Mouse (Mus musculus): ENCODE results near the gene Tnfrsf1a.
"Not testable (repeated sequence)": the region's sequence is repeated elsewhere in the genome, so short reads cannot be mapped to it uniquely, and the experiment has no call there.

The Tnfrsf1a gene

DNA sequence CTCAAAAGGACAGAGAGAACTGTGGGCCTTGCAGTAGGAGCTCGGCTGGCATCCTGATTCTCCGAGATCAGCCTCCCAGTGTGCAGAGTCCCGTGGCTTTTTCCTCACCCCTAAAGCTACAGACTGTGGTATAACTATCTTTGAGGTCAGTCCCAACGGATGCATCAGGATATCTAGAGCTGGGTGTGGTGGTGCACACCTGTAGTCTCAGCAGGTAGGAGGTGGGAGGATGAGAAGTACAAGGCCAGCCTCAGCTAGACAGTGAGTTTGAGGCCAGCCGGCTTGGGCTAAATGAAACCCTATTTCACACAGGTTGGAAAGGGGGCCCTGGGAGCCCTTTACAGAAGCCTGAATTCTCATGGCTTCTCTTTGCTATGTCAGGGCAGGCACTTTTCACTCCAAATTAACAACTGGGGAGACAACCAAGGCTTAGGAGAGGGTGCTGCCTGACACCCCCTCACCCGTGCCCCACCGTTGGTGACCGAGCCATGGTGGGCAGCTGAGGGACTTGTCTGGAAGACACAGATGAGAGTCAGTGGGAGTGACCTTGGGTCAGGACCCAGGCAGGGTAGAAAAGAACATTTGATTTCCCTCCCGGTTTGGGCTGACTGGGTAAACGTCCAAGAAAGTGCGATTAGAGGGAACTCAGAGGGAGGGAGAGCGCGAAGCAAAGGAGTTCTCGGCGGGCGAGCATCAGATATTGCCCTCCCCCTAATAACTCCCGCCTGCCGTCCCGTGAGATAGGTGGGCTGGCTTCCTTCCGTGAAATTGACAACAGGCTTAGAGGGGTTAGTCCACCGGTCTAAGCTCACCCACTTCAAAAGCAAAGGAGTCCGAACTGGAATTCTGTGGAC is at the start of gene Tnfrsf1a:
TSS of gene Tnfrsf1a (plus strand) at position 642 of the 854 bp plus-strand sequence.
- DNase-seq (ENCODE audit: low read depth): no peak

DNA sequence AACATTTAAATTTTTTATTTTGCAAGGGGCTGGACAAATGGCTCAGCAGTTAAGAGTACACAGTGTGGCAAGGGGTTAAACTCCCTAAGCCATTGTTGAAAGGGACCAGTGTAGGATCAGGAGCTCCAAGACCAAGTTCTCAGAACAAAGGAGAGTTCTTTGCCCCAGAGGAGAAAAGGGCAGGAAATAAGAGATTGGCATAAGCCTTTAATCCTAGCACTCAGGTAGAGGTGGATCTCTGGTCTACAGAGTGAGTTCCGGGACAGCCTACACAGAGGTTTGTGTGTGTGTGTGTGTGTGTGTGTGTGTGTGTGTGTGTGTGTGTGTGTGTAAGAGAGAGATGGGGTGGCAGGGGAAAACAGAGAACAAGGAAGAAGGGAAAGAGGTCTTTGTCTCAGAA is 48.2 kb upstream of the Tnfrsf1a start:
- no peak for DNase-seq (ENCODE audit: low read depth)

DNA sequence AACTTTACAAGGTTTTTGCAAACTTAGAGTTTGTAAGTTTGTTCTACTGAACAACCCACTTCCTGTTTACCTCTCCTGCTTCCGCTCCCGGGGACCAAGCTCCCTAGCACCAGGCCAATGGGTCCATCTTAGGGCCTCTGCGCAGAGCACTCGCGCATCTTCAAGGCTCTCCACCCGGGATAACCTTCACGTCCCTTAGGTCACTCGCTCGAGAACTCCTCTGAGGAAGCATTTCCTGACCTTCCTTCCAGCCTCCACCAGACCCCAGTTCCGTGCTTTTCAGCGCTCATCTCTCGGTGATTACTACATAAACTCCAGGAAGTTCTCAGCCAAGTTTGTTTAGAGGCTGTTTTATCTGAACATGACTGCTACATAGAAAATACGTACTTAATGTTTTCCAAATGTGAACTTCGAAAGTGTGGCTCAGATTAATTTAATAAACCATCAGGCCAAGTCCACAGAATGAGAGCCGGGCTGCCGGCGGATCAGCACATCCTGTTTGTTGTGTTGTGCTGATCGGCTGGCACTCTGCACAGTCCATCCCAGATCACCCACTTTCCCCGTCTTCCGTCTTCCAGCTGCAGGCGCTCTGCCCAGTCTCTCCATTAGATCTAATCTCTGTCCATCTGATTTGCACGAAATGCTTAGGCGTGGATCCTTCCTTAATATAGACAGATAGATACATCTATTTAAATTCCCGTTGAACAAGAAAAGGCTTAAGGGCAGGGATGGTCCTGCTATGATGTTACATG is 46.8 kb upstream of the Tnfrsf1a start:
- no peak for DNase-seq (ENCODE audit: low read depth)

DNA sequence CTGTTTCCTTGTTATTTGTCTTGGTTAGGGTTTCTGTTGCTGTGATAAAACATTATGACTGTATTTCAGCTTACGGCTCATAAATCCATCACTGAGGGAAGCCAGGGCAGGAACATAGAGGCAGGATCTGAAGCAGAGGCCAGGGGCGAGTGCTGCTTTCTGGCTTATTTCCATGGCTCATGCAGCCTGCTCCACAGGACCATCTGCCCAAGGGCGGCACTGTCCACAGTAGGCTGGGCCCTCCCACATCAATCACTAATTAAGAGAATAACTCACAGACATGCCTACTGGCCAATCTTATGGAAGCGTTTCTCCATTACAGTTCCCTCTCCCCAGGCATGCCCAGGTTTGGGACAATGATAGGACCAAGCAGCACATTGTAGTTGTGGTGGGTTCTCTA is 45.9 kb upstream of the Tnfrsf1a start:
- DNase-seq (ENCODE audit: low read depth): no peak

DNA sequence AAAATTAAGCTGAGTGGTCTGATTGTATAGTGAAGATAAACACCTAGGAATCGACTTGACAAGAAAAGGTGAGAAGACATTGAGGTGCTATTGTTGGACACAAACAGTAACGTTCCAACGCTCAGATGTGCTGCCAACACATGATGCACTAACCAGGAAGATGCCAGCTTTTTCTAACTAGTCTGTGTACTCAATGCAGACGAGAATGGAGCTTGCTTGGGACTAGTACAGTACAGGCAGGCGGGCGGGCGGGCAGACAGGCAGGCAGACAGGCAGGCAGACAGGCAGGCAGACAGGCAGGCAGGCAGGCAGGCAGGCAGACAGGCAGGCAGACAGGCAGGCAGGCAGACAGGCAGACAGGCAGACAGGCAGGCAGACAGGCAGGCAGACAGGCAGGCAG is 44.8 kb upstream of the Tnfrsf1a start:
- DNase-seq (ENCODE audit: low read depth): not testable (repeated sequence)

DNA sequence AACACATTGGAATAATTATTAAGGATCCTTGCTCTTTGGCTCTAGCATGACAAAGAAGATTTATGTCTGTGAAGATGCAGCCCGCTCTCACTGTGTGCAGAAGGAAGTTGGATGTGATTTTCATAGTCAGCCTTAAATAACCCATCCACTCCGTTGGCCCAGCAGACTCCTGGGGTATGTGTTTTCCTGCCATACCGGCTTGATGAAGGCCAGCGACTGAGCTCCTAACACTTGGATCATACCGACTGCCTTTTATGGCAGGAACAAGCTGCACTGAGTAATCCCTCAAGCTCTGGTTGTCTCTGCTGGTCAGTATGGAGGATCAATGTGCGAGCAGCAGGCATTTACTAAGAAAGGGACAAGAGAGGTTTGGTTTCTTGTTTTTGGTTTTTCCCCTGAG is 43.7 kb upstream of the Tnfrsf1a start:
- no peak for DNase-seq (ENCODE audit: low read depth)

DNA sequence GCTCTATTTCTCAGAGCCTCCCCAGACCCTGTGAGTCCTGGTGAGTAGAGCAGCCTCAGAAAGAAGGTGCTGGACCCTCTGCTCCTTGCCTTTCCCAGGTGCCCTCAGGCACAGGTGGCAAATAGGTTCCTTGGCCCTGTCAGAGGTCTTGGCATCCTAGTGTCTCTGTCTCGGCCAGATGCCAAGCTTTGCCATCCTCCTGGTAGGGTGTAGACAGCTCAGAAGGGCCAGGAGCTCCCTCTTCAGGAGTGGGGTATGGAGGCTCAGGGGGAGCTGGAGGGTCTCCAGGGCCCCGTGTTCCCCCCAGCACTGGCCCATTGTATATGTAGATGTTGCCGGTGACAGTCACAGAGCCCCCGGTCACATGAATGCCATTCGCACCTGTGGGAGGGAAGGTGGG is 42.1 kb upstream of the Tnfrsf1a start:
- no peak for DNase-seq (ENCODE audit: low read depth)

DNA sequence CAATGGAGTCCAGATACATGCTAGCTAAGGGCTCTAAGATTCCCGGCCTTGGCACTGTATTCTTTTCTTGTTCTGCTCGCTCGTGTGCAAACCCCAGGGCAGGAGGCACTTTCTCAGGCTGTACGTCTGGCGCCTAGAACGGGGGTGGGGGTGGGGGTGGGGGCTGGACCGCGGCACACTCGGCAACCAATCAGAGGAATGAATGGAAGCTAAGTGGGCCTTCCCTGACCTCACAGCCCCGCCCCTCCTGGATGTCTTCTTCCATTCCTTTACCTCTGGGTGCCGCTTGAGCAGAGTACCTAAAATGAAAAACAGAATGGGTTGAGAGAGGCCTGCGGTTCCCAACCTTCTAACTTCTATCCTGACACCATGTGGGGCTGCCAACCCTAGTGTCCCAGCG is 40.2 kb upstream of the Tnfrsf1a start:
- DNase-seq (ENCODE audit: low read depth): no peak

DNA sequence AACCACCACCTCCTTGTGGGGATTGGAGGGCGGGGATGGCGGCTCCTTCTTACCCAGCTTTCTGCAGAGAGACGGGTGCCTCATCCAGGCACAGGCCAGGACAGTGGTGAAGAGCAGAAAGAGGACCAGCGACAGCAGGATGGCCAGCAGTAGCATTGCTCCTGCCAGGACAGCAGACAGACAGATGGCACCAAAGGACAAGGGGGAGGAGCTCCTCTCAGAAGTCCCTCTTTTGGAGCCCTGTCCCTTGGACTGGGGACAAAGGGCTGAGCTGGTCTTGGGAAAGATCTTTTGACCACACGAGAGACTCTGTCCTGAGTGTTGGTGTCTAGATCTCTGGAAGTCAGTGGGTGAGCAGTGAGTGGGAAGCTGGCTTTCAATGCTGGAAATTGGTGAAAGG is 39.8 kb upstream of the Tnfrsf1a start:
- DNase-seq (ENCODE audit: low read depth): no peak

DNA sequence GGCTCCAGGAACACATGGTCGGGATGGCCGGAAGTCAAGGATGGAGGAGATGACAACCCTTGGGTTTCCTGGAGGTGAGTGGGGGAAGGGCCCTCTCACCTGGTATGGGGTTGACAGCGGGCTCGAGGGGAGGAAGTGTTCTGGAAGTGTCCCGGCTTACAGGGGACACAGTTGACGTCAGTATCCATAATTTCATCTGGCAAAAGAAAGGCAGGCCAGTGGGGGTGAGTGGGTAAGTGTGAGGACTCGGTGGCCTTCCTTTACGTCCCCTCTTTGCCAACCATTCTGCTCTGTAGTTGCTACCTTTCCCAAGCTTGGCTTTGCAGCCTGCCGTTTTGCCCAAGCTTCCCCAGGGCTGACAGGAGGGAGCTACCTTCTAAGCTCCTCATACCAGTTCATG is 37.0 kb upstream of the Tnfrsf1a start:
- DNase-seq (ENCODE audit: low read depth): no peak

DNA sequence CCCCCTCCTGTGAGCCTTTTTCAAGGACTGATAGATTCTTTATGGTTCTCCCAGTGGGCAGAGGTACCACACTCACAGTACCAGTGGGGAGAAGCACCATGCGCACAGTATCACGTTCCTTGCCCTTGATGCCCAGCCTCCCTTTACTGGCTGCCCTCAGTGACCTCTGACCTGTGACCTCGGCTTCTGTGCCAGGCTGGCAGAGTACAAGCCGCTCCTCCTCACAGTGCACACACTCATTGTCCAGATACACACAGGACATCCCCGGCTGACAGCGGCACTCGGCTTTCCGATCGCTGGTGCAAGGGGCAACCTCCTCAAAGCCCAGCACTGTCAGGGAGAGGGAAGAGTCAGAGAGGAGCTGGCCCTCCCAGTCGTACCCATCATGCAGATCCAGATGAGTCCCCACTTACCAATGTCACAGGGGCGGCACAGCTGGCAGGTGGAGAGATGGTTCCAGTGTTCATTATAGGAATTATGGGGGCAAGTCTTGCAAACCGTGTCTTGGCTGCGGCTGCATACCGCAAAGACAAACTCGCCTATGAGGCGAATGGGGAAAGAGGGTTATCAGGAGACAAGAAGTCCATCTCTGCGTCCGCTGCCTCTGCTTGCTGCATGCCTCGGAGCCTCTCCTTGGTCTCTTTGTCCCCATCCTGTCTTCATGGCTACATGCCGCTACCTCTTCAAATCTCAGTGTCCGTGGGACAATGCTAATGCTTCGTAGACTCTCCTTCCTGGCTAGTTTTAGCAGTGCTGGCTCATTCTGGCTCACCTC is 36.4 kb upstream of the Tnfrsf1a start:
- no peak for DNase-seq (ENCODE audit: low read depth)

DNA sequence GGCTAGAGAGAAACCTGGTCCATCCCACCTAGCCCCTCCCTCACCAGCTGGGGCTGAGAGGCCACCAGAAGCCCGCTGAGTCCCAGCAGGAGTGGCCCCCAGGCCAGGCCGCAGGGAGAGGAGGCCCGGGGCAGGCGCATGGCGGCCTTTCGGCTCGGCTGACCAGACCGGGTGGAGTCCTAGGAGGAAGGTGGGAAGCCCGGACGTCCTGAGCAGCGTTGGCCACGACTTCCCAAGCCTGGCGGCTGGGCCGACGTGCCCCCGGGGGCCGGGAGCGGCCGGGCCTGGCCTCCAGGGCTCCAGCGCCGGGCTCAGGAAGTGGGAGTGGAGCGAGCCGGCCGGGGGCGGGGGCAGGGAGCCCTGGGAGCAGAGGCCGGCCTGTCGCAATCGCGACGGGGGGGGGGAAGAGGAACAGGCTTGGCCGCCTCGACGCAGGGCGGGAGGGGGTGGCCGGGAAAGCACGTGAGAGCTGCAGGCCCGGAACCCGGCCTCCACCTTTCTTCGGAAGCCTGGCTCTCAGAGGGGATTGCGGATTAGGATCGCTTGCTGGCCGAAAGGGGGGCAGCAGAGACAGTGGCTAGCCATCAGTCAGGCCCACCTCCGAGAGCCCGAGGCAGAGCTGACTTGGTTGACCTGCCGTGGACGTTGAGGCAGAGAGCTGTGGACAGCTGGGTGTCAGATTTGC is 35.5 kb upstream of the Tnfrsf1a start, which contains the start of gene Ltbr:
TSS of gene Ltbr (minus strand) at position 340 of the 685 bp plus-strand sequence.
- DNase-seq (ENCODE audit: low read depth): peak; percentile 26

DNA sequence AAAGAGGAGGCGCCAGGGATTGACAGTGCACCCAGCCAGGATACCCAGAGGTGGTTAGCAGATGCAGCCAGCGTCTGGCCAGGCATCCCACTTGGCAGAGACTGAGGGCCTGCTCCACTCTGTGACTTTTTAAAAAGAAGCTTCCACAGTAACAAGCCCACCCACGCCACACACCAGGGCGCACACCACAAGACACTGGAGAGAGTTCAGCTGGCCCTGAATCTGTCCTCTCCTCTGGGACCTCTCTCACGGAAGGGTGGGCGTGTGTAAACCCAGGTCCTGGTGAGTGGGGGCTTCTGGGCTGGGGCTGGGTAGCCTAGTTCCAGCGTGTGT is 35.0 kb upstream of the Tnfrsf1a start:
- DNase-seq (ENCODE audit: low read depth): no peak

DNA sequence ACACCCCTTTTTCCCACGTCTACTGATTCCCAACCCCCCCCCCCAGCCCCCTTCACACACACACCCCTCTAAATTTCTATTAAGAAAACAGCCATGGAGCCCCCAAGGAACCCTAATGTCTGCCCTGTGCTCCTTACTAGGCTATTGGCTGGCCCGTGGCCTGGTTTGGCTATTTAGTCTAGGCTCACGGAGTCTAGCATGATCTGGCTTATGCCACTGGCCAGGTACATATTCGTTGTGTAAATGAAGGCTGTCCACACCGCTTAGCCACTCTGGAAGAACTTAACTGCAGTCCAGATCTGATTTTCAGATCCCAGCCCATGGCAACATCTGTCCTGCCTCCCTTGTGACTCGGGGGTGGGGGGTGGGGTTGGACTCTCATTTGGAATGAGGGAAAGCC is 34.4 kb upstream of the Tnfrsf1a start:
- DNase-seq (ENCODE audit: low read depth): no peak

DNA sequence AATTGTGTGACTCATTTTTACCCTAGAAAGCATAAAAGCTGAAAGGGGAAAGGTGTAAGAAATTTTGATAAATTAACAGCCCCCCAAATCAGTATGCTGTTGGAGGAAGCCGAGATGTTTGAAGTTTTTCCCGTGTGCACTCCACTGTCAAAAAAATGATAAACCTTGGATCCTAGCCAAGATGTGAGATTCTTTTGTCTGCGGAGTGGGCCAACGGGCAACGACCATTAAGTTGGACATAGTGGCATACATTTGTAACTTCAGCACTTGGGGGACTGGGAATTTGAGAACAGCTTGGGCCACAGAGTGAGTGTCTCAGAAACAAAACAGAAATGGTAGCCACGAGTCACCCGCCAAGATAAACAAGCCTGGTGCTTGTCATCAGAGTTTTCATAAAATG is 32.1 kb upstream of the Tnfrsf1a start:
- no peak for DNase-seq (ENCODE audit: low read depth)

DNA sequence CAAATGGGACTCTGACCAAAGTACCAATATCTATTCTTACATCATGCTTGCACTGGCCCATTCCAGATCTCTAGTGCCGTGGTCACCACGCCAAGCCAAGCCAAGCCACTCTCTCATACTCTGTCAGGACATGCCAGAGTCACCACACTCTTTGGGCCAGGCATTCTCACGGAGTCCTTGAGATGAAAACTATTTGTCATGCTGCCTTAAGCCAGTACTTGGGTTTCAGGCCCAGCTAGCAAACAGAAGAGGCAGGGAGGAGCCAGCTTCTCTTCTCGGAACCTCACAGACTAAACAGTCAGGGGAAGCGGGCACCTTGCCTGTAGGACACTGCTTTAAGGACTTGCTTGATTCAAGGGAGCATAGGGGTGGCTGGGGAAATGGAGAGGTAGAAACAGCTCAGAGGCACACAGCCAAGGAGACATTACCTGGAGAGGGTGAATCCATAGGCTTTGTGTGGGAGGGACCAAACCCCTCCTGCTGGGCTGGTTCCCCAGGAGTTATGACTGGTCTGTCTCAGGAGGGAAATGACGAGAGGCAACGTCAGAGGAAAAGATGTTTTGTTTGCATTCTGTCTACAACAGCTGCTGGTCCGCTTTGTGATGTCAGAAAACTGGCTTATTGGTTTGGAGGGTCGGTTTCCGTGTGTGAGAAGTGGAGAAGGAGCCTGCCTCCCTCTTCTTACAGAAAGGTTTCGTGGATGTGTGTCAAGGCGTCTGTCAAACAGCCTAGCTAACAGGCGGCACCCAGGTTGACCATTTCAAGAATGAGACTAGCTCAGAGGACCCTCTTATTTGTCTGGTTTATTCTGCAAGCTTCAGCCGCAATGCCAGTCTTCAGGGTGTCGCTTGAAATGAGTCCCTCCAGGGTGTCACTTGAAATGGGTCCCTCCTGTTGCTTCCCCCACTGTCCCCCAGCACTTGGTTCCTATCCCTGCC is 29.9 kb upstream of the Tnfrsf1a start:
- no peak for DNase-seq (ENCODE audit: low read depth)

DNA sequence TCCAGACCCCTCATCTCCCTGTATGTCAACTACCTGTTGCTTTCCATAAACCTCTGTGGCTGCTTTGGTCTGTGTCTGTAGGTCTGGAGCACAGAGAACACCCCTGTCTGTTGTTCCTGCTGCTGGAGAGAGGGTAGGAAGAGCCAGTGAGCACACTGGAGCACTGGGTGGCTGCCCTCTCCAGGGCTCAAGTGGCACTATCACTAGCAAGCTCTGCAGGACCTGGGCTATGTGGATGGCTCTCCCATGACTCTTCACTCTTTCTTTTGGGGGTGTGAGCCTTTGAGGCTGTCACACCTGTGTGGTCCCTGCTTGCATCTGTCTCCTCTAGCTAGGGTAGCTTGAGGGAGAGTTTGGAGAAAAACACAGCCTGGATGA is 29.3 kb upstream of the Tnfrsf1a start:
- DNase-seq (ENCODE audit: low read depth): no peak

DNA sequence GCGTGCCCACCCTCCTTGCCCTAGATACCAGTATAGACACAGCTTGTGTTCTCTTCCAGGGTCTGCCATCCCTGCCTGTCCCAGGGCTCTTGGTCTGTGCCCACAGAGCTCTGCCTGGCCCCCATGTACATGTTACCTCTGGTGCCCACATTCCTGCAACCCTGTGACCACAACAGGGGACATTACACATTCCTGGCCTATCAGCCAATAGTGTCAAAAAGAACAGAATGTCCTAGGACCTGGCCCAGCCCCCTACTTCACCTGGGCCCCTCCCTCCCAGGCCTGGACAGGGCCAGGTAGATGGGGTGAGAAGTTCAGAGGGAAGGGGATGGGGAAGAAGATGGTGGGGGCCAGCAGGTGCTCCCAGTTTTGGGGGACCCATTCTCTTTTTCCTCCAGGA is 28.8 kb upstream of the Tnfrsf1a start, which contains the start of gene Scnn1a:
TSS of gene Scnn1a (plus strand) at position 337 of the 400 bp plus-strand sequence.
- no peak for DNase-seq (ENCODE audit: low read depth)

DNA sequence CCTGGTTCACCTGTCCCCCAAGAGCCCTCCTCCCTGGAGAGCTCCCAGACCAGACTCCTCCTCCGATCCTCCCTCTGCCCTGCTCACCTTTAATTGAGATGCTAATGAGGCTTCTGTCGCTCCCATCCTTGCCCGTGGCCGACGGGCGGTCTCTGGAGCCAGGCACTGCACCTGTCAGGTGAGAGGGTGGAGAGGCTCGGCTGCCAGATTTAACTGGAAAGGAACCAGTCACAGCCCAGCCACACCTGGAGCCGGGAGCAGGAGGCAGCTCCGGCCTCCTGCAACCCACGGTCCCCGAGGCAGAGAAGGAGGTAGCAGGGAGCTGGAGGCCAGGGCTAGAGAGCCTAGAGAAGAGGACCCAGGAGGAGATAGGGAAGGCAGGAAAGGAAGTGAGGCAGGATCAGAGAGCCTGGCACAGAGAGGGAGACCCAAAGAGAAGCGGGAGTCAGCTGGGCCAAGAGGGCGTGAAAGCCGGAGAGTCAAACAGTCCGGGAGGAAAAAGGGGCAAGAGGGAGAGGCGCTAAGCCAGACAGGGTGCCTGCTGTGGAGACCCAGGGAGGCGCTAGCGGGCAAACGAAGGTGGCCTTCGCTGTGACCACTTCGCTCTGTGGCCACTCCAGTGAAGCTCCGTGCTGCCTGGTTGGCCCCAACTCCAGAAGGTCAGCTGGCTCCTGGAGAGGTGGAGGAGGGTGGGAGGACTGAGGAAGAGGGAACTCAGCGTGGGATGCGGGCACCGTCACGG is 27.9 kb upstream of the Tnfrsf1a start:
- DNase-seq (ENCODE audit: low read depth): no peak

DNA sequence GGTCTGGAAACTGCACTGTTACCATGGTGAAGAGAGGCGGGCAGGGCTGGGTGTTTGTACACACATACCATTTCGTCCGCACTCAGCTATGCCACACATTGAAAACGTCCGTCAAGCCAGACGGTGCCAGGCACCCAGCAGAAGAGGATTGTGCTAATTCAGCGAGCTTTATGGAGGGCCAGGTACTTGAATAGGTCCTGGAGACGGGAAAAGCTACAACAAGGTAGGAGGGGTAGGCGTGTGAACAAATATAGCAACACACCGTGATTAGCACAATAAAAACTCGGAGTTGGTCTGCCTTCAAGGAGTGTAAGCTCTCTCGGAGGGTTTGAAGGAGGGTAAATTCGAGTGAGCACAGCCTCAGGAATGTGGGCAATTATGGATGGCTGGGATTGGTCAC is 26.4 kb upstream of the Tnfrsf1a start:
- no peak for DNase-seq (ENCODE audit: low read depth)

All from induced T-regulatory cell, adult 2 months (primary cell).